Mouse (Mus musculus) layer of hippocampus, postnatal 14 days (tissue): ENCODE data around the gene Pxt1. TPM values are rescaled to one million over a fixed set of nuclear protein-coding genes. Genes with fewer than 3 reads are reported as not detected.

ENCODE experiments used
- DNase-seq, 2 experiments: peaks; one replicate each; pipeline ENCODE4 v3.0.0; 2021 to 2022; ENCODE audit warnings: low spot score in 2 of 2, mixed read lengths in 1 of 2
- total RNA-seq, 2 experiments: library from RNA; stranded (reverse); gene quantifications; 2 replicates each; pipeline ENCODE4 v1.2.3; 2021

Gene Pxt1
- total RNA-seq, 2 experiments from 2014 or later: not detected

GRCm38 (mm10) chr17:28948661-28949060 lies 5.0 kb upstream of the Pxt1 start:
- DNase-seq: peak in 1 of 2 experiments; percentile 49

GRCm38 (mm10) chr17:28947011-28947939 lies 3.6 kb upstream of the Pxt1 start:
- no peak for DNase-seq

GRCm38 (mm10) chr17:28944481-28944880 lies 841 bp upstream of the Pxt1 start:
- DNase-seq: no peak

- no peak for DNase-seq
Measured at GRCm38 (mm10) chr17:28942101-28942500, 1.5 kb downstream of the Pxt1 start.

- DNase-seq: no peak
Measured at GRCm38 (mm10) chr17:28940776-28941555, 2.7 kb downstream of the Pxt1 start.

GRCm38 (mm10) chr17:28936622-28937345 lies 6.9 kb downstream of the Pxt1 start:
- DNase-seq: no peak

DNA sequence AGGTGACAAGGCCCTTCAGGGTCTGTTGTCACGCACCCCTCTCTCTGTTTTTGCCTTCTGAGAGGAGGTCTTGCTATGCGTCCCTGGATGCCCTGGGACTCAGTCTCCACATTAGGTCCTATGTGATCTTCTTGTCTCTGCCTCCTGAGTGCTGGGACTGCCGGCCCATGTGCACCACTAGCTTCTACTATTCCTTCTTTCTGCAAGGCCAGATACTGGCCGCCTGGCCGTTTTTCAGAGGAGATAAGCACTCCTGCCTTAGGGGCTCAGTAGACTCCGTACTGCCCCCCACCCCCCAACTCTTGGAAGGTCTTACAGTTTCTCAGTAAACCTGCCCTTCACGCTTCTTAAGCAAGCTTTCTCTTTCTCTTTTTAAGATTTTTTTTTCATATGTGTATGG lies 7.5 kb downstream of the Pxt1 start:
- DNase-seq: no peak

DNA sequence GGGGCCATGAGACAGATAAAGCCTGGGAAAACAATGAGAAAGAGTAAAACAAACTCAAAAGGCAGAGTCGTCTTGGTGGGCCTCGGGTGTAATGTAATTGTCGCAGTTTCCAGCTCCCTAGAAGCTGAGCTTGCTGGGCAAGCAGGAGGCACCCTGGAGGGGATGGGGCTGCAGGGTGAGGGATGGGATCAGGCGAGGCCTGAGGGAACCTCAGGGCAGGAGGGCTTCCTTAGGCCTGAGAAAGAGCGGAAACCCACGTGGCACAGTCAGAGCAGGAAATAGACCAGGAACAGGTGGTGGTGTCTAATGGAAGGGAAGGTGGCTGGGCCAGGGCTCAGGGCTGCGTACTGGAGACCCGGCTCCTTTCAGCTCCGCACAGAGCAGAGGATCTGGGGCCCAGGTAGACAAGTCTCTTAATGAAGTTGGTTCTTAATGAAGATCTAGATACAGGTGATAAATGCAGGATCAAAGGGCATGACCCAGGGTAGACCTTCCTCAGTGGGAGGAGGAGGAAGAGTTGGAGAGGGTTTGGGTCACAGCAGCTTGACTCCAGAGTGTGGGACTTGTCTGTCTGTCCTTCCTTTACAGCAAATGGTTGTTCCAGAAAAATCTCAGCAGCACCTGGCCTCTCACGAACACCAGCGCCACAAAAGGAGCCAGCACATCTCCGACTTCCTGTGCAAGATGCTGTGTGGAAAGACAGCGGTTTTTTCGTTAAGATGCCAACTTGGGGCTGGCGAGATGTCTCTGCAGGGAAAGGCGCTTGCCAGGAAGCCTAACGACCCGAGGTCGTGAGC lies 9.3 kb downstream of the Pxt1 start:
- no peak for DNase-seq

DNA sequence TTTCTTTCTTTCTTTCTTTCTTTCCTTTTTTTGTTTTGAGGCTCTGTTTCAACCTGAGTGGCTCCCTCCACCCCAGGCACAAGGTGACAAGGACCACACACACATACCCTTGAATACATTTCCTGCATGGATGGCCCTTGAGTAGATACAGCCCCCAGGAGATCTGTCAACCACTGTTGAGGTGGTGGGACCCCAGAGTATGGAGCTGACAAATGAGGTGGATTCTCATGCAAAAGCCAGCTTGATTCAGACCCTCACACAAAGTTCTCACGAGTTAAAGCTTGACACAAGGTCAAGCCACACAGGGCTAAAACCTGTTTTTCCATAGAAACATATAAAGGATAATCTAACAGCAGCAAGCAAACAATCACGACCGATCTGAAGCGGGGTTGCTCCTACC lies 11.4 kb downstream of the Pxt1 start:
- DNase-seq: no peak

- DNase-seq: no peak
Measured at GRCm38 (mm10) chr17:28931436-28932211, 12.0 kb downstream of the Pxt1 start.

DNA sequence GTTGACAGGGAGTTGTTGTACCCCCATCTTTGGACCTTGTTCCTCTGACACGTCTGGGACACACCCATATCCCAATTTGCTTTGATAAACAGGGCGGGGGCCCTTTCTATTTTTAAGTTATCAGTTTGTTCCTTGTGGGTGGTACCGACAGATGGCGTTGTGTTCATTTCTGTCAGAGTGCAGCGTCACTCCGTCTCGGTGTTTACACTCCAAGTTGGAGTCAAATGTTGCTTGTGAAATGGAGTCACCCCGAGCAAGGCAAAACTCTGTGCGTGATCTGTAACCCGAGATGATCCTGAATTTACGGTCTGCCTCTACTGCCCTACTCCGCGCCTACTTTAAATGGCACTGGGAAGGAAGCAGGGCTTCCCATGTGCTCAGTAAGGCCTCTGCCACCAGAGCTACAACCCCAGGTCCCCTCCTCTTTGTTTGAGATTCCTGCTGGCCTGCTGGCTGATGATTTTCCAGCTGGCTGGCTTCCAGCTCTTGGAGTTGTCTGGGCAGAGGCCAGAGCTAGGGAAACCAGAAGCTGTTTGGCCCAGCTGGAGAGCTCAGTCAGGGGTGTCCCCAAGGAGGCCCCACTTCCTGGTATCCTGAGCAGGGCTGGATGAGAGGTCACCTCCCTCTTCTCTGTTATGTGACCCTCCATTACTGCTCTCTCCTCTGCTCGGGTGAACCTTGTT lies 13.1 kb downstream of the Pxt1 start:
- DNase-seq: peak; percentile 56 to 67

- no peak for DNase-seq
Measured at GRCm38 (mm10) chr17:28929369-28929768, 14.3 kb downstream of the Pxt1 start.

DNA sequence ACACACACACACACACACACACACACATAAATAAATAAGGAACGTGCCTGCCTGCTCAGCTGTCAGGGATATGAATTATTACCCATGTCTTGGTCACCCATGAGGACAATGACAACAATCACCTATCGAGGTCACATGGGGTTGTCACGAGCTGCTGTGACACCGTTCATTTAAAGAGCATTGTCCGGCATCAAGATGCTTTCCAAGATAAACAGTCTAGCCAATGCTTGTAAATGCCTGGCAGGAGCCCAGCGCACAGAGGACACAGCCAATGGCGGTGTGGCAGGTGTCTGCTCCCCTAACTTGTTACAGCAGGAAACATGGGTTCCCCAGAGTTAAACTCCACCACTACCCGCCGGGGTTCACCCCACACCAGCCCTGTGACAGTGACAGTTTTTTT lies 15.6 kb downstream of the Pxt1 start:
- no peak for DNase-seq

DNA sequence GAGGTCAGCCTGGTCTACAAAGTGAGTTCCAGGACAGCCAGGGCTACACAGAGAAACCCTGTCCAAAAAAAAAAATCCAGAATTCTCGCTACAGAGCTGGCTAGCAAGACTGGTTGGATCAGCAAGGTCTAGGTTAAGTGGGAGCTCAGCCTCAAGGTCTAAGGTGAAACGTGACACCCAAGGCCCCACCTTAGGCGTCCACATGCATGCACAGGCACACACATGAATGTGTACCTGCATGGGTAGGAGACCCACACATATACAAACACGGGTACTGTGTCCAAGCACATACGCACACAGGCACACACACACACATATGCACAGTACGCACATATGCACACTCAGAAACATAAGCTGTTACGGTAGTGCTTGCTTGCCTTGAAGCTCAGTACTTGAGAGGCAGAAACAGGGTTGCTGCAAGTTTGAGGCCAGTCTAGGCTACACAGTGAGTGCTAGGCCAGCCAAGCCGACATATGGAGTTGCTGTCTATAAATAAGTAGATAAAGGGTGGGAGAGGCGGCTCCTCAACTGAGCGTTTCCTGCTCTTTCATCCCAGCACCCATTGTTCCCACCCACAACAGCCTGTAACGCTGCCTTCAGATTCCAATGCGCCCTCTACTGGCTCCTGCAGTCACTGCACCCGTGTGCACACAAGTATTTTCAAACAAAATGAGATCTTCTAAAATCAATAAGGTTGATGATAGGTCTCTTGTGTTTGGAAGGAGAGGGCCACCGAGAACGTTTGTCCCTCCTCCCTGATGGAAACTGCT lies 16.6 kb downstream of the Pxt1 start:
- no peak for DNase-seq

- peak; percentile 77 to 81 for DNase-seq
Measured at GRCm38 (mm10) chr17:28926380-28926779, 17.3 kb downstream of the Pxt1 start.

DNA sequence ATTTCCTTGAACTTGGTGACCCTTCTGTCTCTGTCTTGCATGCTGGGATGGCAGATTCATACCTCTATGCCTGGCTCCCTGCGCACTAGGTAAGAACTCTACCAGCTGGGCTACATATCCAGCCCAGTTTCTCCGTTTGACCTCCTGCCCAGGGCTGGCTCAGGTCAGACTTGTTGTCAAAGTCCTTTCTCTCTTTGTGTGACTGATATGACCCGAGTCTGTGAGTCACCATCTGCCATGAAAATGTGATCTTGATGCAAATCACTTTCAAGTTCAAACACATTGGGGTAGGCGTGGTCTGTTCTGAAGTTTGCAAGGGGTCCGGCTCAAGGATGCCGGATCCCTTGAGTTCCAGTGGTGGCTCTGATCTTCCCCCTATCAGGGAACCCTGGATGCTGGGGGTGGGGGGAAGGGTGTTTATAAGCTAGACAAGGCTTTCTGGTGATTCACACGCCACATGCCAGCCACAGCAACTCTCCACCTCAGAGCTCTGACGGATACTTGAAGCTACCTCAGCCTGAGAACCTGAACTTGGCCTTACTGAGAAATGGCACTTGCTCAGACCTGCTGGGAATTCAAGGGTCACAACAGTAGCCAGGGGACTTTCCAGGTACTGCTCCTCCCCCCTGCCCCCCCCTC lies 18.6 kb downstream of the Pxt1 start:
- DNase-seq: no peak

DNA sequence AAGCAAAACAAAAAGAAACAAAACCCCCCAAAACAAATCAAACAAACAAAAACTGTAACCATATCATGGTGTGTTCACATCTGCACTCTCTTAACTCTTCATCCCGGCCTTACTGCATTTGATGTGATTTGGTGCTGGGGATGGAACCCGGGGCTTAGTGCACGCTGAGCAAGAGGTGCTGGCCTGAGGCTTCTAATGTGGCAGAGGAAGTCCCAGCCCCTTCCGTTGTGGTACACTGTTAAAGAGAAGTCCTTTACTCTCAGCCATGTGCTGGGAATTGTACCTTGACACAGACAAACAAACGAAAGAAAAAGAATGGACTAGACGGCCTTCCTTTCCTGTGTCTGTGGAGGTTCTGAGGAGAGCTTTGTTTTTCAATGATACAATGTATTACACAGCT lies 21.5 kb downstream of the Pxt1 start:
- no peak for DNase-seq

GRCm38 (mm10) chr17:28921086-28921485 lies 22.6 kb downstream of the Pxt1 start:
- DNase-seq: no peak
